Mouse (Mus musculus) kidney, adult 18-20 months (tissue): Measurements from ENCODE around the gene Ppp1r10.

Source experiments
- DNase-seq: peaks from one replicate; pipeline ENCODE4 v3.0.0; 2021

The Ppp1r10 gene

DNA sequence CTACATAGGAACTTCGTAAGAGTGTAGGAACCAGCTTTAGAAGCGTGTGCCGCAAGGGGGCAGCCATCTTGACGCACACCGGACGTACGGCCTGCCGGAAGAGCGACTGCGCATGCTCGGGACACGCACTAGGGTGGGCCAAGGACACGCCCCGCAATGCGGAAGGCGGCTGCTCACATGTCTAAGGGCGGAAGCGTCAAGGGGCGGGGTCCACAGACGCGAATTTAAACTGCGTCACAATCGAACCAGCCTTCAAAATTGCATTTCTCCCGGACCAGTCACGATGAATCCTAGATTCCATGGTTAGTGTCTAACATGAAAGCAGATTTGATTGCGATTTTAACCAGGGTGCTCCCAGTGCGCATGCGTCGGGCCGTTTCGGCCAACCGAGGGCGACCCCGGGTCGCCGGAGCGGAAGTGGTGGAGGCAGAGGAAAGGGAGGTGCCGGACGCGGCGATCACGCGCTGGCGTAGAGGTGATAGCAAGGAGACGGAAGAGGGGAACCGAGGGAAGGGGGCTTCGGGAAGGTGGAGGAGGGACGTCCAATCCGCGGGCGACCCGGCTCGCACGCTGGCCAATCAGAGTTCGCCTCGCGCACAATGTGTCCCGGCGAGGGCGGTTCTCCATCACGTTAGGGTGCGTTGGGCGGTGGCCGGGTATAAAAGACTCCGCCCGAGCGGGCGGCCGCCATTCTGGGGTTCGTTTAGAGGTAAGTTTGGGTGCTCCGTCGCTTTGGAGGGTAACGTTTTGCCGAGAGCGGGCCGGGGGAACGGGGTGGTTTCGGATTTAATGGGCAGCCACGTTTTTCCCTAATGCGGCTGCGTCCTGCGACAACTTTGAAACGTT is at the start of gene Ppp1r10, which contains the start of gene Mrps18b:
Gene Ppp1r10 (plus strand): TSS at position 138 of the 846 bp plus-strand sequence.
Gene Mrps18b (minus strand): TSS at position 93 of the 846 bp plus-strand sequence.
- peak; percentile 98 for DNase-seq

DNA sequence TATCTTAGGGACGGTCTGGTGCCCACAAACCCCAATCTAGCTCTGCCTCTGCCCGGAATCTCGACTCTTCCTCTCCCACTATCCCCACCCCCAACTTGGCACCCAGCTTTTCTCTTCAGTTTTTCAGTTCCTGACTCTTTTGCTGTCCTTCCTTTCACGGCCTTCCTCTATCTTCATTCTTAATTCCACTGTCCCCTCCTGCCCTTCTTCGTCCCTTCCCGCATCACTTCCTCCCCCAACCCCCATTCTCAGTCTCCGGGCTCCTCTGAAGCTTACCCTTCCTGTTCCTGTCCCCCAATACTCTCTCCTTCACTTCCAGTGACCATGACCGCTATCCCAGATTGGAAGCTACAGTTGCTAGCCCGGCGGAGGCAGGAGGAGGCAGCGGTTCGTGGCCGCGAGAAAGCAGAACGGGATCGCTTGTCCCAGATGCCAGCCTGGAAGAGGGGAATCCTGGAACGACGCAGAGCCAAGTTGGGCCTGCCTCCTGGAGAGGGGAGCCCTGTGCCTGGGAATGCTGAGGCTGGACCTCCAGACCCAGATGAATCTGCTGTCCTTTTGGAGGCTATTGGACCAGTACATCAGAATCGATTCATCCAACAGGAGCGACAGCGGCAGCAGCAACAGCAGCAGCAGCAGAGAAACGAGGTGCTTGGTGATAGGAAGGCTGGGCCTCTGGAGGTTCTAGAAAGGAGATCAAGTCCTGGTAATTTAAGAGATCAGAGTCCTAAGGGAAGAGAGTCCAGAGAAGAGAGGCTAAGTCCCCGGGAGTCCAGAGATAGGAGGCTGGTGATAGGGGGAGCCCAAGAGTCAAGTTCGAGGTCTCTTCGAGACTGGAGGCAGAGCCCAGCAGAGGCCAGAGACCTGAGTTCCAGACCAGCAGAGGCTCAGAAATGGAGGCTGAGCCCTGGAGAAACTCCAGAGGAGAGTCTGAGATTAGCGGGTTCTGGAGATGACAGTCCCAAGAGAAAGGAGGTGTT is 49.0 kb upstream of the Ppp1r10 start:
- peak; percentile 52 for DNase-seq

DNA sequence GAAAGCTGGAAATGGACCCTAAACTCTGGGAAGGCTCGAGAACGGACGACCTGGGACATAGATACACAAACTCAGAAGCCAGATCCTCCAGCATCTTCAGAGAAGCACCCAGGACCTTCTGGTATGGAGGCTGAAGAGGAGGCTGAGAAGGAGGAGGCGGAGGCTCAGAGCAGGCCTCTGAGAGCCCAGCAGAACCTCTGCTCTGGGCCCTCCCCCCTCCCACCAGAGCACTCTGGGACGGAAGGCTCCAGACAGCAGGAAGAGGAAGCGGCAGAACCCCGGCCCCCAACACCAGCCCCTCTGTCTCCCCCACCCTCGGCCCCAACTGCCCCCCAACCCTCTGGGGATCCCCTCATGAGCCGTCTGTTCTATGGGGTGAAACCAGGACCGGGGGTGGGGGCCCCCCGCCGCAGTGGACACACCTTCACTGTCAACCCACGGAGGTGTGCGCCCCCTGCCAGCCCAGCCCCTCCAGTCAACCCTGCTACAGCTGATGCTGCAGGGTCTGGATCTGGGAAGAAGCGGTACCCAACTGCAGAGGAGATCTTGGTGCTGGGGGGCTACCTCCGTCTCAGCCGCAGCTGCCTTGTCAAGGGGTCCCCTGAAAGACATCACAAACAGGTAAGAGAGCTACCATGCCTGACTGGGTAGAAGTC is 47.9 kb upstream of the Ppp1r10 start:
- DNase-seq, result peak; percentile 26

DNA sequence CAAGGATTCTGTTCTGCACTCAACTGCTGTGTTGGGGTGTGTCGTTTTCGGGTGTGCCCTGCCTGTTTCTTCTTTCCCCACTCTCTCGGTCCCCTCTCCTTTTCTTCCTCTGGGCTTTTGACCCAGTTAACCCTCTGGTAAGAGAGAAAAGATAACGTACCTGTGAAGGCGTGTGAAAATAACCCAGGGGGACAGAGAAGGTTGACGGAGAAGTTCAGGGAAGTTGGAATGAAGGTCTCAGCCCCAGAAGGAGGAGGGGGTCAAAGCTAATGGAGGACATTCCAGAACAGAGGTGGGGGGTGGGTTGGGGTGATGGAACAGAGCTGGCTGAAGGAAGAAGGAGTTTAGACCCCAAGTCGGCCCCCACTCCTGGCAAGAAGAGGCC is 47.3 kb upstream of the Ppp1r10 start:
- DNase-seq, result no peak

DNA sequence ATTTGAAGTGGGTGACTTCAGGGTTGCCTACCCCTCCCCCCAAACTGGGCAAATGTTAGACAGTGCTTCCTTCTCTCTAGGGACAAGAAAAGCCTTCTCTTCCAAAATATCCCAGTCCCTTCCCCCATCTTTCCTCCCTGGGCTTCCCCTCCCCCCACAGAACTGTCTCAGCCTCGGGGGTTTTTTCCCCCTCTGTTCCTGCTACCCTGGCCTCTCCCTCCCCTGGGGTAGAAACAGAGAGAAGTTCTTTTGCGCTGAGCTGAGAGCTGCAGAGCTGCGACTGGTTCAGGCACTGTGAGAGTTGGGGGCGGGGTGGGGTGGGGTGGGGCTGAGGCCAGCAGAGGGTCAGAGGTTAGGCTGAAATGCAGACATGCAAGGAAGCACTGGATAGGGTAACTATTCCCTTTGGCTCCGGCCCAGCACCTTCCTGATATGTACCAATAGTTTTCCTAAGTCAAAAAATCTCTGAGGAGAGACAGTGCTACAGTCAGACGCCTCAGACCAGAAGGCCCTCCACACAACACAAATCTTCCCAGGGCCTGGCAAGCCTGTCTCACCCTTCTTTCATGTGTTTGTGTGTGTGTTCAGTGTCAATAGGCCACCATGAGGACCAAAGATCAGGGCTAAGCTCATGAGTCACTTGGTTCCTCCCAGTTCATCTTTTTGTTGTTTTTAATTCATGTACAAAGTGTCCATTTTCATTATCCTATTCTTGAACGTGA is 46.7 kb upstream of the Ppp1r10 start:
- peak; percentile 51 for DNase-seq

DNA sequence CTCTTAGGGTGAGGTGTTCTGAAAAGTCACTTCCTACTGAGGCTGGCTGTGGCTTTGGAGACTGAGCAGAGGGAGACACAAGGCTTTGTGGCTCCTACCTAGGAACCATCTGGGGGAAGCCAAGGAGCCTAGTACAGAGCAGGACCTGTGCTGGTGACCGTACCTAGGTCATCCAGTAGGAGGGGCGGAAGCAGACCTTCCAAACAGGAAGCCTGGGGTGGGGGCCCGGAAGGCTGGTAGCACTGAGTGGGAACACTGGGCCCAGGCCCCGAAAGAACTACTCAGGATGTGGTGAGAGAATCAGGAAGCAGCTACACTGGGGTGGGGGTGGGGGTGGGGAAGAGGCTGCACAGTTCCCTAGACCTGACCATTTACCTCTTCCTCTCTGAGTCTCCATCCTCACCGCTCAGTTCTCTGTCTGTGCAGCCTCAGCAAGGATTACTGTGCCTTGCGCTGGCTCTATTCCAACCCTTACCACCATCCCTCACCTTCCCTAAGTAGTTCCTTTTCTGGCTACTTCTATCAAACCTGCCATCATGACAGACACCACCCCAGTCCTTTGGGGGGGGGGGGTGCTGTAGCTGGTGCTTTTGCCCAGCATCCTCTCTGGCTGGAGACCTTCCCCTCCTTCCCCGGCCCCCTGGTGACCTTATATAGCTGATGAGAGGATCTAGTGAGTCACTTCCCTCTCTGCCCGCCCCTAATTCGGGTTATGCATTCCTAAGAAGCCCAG is 45.9 kb upstream of the Ppp1r10 start:
- DNase-seq, result peak; percentile 65

DNA sequence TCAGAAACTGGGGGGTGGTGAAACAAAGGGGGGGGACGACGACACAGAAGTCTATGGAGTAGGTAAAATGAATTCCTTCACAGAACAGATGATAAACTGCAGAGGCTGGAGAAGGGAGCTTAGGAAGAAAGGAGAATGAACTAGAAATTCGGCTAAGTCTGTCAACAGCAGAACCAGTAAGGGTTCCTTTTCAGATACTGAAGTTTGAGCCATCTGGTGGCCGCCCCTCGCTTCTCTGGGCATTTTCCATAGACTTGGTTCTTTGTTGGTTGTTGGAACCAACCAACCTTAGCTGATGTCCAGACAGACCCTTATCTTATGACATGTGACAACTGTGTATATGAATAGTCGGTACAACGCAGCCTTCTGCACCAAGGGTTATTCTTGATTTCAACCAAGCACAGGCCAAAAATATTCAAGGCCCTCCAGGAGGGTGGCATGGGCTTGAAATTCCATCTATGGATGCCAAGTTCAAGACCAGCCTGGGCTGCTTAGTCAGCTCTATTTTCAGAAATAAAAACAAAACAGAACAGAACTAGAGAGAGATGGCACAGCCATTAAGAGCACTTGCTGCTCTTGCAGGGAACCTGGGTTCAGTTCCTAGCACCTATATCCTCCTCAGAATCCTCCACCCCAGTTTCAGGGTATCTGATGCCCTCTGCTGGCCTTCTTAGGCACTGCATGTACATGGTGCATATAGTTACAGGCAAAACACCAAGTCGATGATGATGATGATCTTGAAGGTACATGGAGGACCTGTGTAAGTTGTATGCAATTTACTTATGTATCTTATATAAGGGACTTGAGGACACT is 45.1 kb upstream of the Ppp1r10 start:
- no peak for DNase-seq

DNA sequence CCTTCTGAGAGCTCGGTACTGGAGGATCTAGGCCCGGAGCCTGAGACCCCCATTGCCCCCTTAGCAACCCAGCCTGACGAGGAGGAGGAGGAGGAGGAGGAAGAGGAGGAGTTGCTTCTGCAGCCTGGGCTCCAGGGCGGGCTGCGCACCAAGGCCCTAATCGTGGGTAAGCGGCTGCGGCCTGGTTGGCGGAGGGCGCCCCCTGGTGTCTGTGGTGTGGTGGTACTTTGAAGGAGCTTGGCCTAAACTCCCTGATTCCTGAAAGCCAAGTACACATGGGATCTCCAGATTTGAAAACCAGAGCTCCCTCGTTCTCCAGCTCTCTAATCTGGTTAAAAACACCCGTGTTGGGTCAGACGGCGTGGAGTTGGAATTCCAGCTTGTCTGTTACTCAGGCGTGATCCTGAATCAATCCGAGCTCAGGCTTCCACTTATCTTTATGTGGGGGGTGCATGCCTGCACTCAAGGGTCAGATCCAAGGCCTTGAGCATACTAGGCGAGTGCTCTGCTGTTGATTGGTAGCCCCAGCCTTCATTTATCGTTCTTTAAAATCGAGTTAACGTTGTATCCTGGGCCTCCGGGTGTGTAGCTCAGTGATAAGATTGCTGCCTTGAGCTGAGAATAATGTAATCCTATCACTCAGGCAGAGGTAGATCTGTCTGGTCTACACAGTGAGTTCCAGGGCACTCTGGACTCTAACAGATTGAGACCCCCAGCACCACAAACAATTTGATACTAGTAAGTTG is 42.3 kb upstream of the Ppp1r10 start:
- DNase-seq, result peak; percentile 88

DNA sequence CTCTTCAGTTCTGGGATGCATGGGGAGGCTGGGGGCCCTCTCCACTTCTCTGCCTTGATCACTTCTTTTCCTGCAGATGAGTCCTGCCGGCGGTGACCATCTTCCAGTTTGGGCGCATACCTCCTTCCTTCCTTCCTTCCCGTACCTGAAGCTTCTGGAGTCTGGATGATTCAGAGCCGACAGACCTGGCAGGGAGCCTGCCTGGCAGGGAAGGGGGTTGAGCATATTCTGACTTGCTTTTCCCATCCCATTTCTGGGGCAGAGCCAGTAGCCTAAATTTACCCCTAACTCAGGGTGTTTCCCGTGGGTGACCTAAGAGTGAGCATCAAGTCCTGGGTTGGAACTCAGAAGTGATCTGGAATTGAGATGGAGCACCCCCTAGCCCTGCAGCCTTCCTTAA is 41.5 kb upstream of the Ppp1r10 start:
- peak; percentile 35 for DNase-seq

DNA sequence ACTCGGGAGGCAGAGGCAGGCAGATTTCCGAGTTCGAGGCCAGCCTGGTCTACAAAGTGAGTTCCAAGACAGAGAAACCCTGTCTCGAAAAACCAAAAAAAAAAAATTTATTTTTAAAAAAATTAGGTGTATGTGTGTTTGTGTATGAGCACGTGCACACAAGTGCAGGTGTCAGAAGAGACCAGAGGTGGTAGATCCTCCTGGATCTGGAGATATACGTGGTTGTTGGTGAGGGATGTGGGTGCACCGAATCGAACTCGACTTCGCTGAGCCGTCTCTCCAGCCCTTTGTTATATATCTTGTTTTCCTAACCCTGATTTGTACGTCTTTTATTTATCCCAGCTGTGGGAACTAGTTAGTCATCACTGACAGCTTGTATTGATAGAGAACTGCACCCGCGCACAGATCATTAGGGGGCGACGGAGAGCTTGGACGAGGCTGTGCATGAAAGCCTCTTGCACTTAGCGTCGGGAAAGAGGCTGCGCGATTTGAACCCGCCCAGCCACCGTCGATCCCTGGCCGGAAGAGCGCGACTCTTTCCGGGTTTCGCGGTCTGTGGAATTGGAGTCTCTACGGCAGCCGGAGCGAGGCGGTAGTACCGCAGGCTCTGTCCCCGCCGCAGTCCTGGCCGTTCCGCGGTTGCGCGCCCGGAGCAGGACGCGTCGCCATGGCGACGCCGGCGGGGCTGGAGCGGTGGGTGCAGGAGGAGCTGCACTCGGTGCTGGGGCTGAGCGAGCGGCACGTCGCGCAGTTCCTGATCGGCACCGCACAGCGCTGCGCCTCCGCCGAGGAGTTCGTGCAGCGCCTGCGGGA is 36.8 kb upstream of the Ppp1r10 start, which contains the start of gene Dhx16:
Gene Dhx16 (plus strand): TSS at position 575 of the 813 bp plus-strand sequence.
- peak; percentile 95 for DNase-seq

DNA sequence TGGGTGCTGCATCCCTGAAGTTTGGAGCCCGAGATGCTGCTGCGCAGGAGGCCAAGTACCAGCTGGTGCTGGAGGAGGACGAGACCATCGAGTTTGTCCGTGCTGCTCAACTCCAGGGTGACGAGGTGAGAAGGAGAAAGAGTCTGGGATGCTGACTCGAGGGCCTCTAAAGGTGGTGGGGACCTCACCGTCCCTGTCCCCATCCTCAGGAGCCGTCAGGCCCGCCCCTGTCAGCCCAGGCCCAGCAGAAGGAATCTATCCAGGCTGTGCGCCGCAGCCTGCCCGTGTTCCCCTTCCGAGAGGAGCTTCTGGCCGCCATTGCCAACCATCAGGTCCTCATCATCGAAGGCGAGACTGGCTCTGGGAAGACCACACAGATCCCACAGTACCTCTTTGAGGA is 33.3 kb upstream of the Ppp1r10 start:
- DNase-seq, result no peak

DNA sequence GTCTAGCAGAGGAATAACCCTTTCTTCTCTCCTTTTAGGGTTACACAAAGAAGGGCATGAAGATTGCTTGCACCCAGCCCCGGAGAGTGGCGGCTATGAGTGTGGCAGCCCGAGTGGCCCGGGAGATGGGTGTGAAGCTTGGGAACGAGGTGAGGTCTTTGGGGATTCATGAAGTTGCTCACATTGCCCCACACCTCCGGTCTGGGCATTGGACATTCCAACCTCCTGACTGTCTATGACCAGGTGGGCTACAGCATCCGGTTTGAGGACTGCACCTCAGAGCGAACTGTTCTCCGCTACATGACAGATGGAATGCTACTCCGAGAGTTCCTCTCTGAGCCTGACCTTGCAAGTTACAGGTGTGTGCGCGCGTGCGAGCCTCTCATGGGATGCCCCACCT is 32.5 kb upstream of the Ppp1r10 start:
- no peak for DNase-seq

DNA sequence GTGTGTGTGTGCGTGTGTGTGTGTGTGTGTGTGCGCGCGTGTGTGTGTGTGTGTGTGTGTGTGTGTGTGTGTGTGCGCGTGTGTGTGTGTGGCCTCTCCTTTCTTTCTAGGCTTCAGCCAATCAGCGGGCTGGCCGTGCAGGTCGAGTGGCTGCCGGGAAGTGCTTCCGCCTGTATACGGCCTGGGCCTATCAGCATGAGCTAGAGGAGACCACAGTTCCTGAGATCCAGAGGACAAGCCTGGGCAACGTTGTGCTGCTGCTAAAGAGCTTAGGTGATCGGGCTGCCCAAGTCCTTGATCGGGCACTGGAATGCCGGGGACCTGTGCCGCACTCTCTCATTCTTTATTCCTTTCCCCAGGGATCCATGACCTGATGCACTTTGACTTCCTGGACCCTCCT is 28.5 kb upstream of the Ppp1r10 start:
- no peak for DNase-seq

DNA sequence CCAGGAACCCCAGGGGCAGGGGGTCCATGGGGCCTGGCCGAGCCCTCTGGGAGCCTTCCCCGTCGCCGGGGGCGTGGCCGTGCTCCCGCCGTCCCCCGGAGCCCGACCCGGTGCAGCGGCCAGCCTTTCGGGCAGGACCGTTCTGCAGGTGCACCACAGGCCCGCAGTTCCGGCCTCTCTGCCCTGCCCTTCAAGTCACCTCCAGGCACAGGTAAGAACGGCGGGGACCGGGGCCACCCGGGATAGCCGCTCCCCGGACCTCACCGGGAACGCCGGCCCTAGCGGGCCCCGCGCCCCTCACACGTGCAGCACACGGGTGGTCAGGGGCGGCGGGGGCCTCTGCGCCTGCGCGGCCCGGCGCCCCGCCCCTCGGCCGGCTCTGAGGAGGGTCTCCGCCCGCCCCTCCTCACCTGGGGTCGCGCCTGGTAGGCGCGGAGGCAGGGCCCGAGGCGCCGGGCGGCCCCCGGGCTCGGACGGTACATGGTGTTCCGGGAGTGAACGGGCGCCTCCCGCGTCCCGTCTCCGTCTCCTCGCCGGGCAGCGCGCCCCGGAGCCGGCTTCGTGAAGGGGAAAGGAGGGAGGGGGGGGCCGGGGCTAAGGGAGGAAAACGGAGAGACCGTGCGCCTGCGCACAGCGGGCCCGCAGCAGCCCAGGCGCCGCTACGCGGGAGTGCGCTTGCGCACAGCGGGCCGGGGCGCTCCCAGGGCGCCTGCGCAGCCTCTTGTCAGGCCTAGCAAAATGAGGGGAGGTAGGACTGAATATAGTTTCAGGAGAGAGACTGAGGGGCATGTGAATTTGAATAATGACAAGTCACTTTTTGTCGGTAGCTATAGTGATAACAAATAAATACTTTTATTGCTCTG is 19.2 kb upstream of the Ppp1r10 start, which contains the start of gene 2310061I04Rik:
Gene 2310061I04Rik (minus strand): TSS at position 651 of the 863 bp plus-strand sequence.
- DNase-seq, result peak; percentile 90

DNA sequence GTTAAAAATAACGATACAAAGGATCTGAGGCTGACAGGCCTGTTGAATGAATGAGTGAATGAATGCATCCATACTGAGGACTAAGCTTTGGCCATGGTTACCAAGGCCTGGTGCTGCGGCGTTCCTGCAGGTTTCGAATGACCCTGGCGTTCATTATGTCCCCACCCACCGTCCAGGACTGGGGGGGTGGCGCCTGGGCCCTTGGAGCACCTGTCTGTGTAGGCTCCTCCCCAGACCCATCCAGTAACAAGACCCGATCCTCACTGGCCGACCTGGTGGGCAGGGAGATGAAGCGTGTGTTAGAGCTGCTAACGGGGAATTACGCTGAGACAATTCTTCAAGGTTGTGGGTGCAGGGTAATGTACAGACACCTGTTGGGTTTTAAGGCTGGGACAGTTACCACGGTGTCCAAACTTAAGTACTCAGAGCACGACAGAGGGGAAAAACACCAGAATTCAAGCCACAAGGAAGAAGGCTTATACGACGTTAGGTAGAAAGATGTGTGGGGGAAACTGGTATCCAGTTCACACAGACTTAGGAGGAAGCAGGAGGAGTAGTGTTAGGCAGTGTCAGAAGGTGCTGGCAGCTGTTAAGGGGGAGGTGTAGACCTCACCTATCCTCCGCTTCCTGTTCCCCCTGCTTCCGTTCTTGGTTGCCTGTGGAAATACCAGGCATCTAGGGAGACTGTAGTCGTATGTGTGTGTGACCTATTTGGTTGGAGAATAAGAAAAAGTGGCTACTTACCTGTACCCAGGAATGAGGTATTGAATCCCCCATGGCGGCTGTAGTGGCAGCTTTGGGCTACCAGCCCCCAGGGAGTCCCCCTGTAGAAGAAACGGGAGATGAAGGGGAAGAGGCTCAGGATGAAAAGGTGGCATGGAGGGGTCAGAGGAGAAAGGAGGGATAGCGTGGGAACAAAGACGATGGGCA is 18.3 kb upstream of the Ppp1r10 start:
- DNase-seq, result peak; percentile 23

DNA sequence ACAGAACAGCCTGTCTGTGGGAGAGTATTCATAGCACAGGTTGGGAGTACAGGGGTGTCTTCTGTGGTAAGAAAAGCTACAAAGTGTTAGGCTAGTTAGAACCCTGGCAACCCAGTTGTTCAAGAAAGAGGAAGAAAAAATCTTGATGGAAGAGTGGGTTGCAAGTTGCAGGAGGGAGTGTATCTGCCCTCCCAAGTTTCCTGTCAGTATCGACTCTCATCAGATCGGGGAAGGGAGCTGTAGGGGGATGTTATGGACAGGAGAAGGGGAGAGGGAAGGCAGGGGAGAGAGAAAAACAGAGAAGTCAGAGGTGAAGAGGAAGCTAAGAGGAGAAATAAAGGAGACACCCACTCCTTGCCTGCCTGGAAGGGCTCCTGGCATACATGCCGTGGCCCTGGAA is 15.6 kb upstream of the Ppp1r10 start:
- DNase-seq, result no peak
